Mouse (Mus musculus): ENCODE results near the gene Tusc2. TPM values are rescaled to one million over a fixed set of nuclear protein-coding genes. Genes with fewer than 3 reads are reported as not detected.
A peak's percentile ranks its signal among the peaks of the same experiment; 100 is the strongest.

Tusc2 gene
- total and polyA plus RNA-seq, 3 experiments = 36.2 to 48.9 TPM; not detected in 1

- H3K4me3 ChIP-seq (ENCODE audit: control insufficient read depth in 1 of 2, insufficient read depth in 1 of 2, low read depth in 2 of 2, low read length in 2 of 2) = peak overlapping the region; percentile 72 to 90
- H3K27ac ChIP-seq (ENCODE audit: control insufficient read depth, low read depth, low read length) = peak overlapping the region; percentile 51
- H3K27me3 ChIP-seq (ENCODE audit: control insufficient read depth in 1 of 2, insufficient read depth in 2 of 2, low read length in 2 of 2) = no peaks in the 10 kb centered on the region
- peaks cover 0 to 8% of the 10 kb centered on the region in 2 experiments; a peak in 1 of 4 replicates for H3K4me1 ChIP-seq (ENCODE audit: control insufficient read depth in 1 of 2, insufficient read depth in 2 of 2, low read length in 2 of 2)
- no peak for TF ChIP-seq ELF1 (IDR thresholded peaks at IDR 0.05; ENCODE audit: low read depth, low read length)
- peak; percentile 2; the same call in 1 of the 2 replicates for TF ChIP-seq MAZ (IDR thresholded peaks at IDR 0.05; ENCODE audit: low read depth, low read length)
- H3K36me3 ChIP-seq (ENCODE audit: control insufficient read depth in 1 of 2, insufficient read depth in 2 of 2, low read length in 2 of 2) = peaks cover 0 to 2% of the 10 kb centered on the region in 2 experiments; a peak in 1 of 4 replicates
- peaks cover 10% of the 10 kb centered on the region for H3K79me2 ChIP-seq (ENCODE audit: control insufficient read depth, insufficient read depth, low read length, poor library complexity)
- peak overlapping the region; percentile 82 for H3K9ac ChIP-seq (ENCODE audit: control insufficient read depth, low read depth, low read length, poor library complexity, severe bottlenecking)
- no peak for DNase-seq (ENCODE audit: low read depth, low spot score)
- H3K9me3 ChIP-seq (replicated peaks; ENCODE audit: insufficient read depth, low read length) = no peaks in the 10 kb centered on the region
Measured at GRCm38 (mm10) chr9:107542352-107542686, 20.7 kb upstream of the Tusc2 start.

- Histone ChIP-seq H3K79me2 (ENCODE audit: control insufficient read depth, insufficient read depth, low read length, poor library complexity) (peaks cover 7% of the 10 kb centered on the region), H3K9ac (ENCODE audit: control insufficient read depth, low read depth, low read length, poor library complexity, severe bottlenecking) (peak overlapping the region; percentile 82), H3K36me3 (ENCODE audit: control insufficient read depth in 1 of 2, insufficient read depth in 2 of 2, low read length in 2 of 2) (peaks cover 0 to 2% of the 10 kb centered on the region in 2 experiments; a peak in 1 of 4 replicates), H3K27ac (ENCODE audit: control insufficient read depth, low read depth, low read length) (no peak overlapping the region), H3K9me3 (replicated peaks; ENCODE audit: insufficient read depth, low read length) (no peaks in the 10 kb centered on the region), H3K27me3 (ENCODE audit: control insufficient read depth in 1 of 2, insufficient read depth in 2 of 2, low read length in 2 of 2) (no peaks in the 10 kb centered on the region), H3K4me1 (ENCODE audit: control insufficient read depth in 1 of 2, insufficient read depth in 2 of 2, low read length in 2 of 2) (peaks cover 0 to 8% of the 10 kb centered on the region in 2 experiments; a peak in 1 of 4 replicates), H3K4me3 (ENCODE audit: control insufficient read depth in 1 of 2, insufficient read depth in 1 of 2, low read depth in 2 of 2, low read length in 2 of 2) (peak overlapping the region; percentile 72 to 90)
- TF ChIP-seq TCF12 (IDR thresholded peaks at IDR 0.05; ENCODE audit: low read depth, low read length) (no peak), RAD21 (IDR thresholded peaks at IDR 0.05; ENCODE audit: low read depth, low read length) (no peak), EP300 (IDR thresholded peaks at IDR 0.05; ENCODE audit: low read depth in 1 of 2, low read length in 2 of 2) (no peak), E2F4 (IDR thresholded peaks at IDR 0.05; ENCODE audit: borderline replicate concordance, low read depth, low read length) (no peak), POLR2A (IDR thresholded peaks at IDR 0.05; ENCODE audit: control insufficient read depth in 1 of 2, insufficient read depth in 1 of 2, low read depth in 1 of 2, low read length in 2 of 2, poor library complexity in 1 of 2) (no peak), NRF1 (IDR thresholded peaks at IDR 0.05; ENCODE audit: insufficient read depth, low read depth, low read length, poor library complexity, severe bottlenecking) (no peak), TBP (IDR thresholded peaks at IDR 0.05; ENCODE audit: low read depth, low read length) (no peak)
- DNase-seq (ENCODE audit: low read depth, low spot score) = no peak
Measured at GRCm38 (mm10) chr9:107542721-107543120, 20.3 kb upstream of the Tusc2 start.

- Histone ChIP-seq H3K9ac (ENCODE audit: control insufficient read depth, low read depth, low read length, poor library complexity, severe bottlenecking) (no peak overlapping the region), H3K4me1 (ENCODE audit: control insufficient read depth in 1 of 2, insufficient read depth in 2 of 2, low read length in 2 of 2) (peaks cover 0 to 8% of the 10 kb centered on the region in 2 experiments; a peak in 1 of 4 replicates), H3K27ac (ENCODE audit: control insufficient read depth, low read depth, low read length) (no peak overlapping the region), H3K9me3 (replicated peaks; ENCODE audit: insufficient read depth, low read length) (no peaks in the 10 kb centered on the region), H3K4me3 (ENCODE audit: control insufficient read depth in 1 of 2, insufficient read depth in 1 of 2, low read depth in 2 of 2, low read length in 2 of 2) (no peak overlapping the region), H3K79me2 (ENCODE audit: control insufficient read depth, insufficient read depth, low read length, poor library complexity) (peaks cover 4% of the 10 kb centered on the region; the same call in 1 of the 2 replicates), H3K36me3 (ENCODE audit: control insufficient read depth in 1 of 2, insufficient read depth in 2 of 2, low read length in 2 of 2) (peaks cover 0 to 2% of the 10 kb centered on the region in 2 experiments; a peak in 1 of 4 replicates), H3K27me3 (ENCODE audit: control insufficient read depth in 1 of 2, insufficient read depth in 2 of 2, low read length in 2 of 2) (no peaks in the 10 kb centered on the region)
- DNase-seq (ENCODE audit: low read depth, low spot score) = no peak
- no peak for TF ChIP-seq POLR2AphosphoS2 (IDR thresholded peaks at IDR 0.05; ENCODE audit: low read length)
- no peak for TF ChIP-seq EP300 (IDR thresholded peaks at IDR 0.05; ENCODE audit: low read depth in 1 of 2, low read length in 2 of 2)
- TF ChIP-seq CHD1 (IDR thresholded peaks at IDR 0.05; ENCODE audit: low read depth, low read length) = no peak
- no peak for TF ChIP-seq MAX (IDR thresholded peaks at IDR 0.05; ENCODE audit: low read length)
- no peak for TF ChIP-seq RCOR1 (IDR thresholded peaks at IDR 0.05; ENCODE audit: low read depth, low read length)
- TF ChIP-seq ZMIZ1 (IDR thresholded peaks at IDR 0.05; ENCODE audit: low read depth, low read length) = no peak
- no peak for TF ChIP-seq NRF1 (IDR thresholded peaks at IDR 0.05; ENCODE audit: insufficient read depth, low read depth, low read length, poor library complexity, severe bottlenecking)
- no peak for TF ChIP-seq POLR2A (IDR thresholded peaks at IDR 0.05; ENCODE audit: control insufficient read depth in 1 of 2, insufficient read depth in 1 of 2, low read depth in 1 of 2, low read length in 2 of 2, poor library complexity in 1 of 2)
- TF ChIP-seq BHLHE40 (IDR thresholded peaks at IDR 0.05; ENCODE audit: borderline replicate concordance, low read depth, low read length) = no peak
- no peak for TF ChIP-seq E2F4 (IDR thresholded peaks at IDR 0.05; ENCODE audit: borderline replicate concordance, low read depth, low read length)
- TF ChIP-seq USF1 (IDR thresholded peaks at IDR 0.05; ENCODE audit: low read depth, low read length) = no peak
Measured at GRCm38 (mm10) chr9:107543299-107543698, 19.8 kb upstream of the Tusc2 start.

Data from MEL (cell line).